Mouse (Mus musculus) frontal cortex, adult (tissue): Measurements from ENCODE around the gene Stx12.

Source experiments
- ATAC-seq: cut with Nextera tagmentation; 2 replicates; pipeline ENCODE4 v1.9.2; 2017; ENCODE audit warnings: mild to moderate bottlenecking, moderate library complexity, mixed read lengths; ENCODE audit not compliant: low TSS enrichment

Gene Stx12

DNA sequence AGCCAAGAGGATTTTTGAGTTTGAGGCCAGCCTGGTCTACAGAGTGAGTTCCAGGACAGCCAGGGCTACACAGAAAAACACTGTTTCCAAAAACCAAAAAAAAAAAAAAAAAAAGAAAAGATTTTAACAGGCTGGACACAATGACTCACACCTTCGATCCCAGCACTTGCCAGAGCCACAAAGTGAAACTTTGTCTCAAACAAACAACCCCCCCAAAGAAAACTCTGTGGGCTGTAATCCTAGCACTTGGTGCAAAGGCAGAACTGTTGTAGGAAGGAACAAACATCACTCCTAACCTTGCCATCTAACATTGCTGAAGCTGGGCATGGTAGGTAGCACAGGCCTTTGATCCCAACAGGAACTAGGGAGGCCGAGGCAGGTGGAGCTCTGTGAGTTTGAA, 19.5 kb downstream of the Stx12 start:
- no peak for ATAC-seq

DNA sequence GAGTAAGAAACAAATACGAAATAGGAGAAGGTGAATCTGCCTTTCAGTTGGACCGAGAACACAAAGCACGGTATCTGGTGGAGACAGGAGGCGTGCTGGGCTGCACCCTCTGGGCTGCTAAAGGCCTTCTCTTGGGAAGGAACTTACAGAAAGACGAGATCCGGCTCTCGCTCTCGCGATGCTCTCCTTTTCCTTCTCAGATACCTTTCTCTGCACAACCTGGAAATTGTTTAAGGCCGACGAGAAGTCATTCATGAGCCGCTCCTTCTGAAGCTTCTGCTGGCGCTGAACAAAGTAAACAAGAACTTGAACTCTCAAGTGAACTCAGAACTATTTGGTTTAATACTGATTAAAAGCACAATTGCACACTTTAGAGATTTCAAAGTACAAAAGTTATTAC, 21.3 kb downstream of the Stx12 start:
- ATAC-seq, result no peak

DNA sequence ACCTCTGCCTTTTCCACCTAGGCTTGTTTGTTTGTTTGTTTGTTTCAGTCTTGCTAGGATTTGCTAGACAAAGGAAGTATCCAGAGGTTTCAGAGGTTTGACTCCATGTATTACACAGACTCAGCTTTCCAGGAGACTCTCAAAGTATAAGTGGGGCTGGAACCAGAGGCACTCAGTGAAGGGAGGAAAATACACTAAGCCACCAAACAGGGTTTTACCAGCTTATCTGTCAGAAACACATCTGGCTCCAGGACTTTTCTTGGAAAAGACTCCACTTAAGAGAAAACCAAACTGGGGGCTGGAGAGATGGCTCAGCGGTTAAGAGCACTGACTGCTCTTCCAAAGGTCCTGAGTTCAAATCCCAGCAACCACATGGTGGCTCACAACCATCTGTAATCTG, 23.4 kb downstream of the Stx12 start:
- ATAC-seq, result no peak

DNA sequence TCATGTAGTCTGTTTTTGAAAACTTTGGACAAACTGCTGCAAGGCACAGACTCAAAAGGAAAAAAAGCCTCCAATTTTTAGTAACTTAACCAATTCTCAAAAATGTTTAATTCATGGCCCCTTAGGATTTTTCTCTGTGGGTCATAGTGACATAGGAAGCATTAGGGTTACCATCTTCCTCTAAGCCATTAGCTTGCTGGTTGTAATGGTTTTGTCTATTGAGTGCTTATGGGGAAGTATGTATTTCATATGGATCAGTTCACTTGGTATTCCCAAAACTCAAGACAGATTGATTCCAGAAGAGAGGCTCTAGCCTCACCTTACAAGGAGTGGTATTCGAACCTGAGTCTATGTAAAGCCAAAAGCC, 40.6 kb downstream of the Stx12 start:
- ATAC-seq, result no peak

DNA sequence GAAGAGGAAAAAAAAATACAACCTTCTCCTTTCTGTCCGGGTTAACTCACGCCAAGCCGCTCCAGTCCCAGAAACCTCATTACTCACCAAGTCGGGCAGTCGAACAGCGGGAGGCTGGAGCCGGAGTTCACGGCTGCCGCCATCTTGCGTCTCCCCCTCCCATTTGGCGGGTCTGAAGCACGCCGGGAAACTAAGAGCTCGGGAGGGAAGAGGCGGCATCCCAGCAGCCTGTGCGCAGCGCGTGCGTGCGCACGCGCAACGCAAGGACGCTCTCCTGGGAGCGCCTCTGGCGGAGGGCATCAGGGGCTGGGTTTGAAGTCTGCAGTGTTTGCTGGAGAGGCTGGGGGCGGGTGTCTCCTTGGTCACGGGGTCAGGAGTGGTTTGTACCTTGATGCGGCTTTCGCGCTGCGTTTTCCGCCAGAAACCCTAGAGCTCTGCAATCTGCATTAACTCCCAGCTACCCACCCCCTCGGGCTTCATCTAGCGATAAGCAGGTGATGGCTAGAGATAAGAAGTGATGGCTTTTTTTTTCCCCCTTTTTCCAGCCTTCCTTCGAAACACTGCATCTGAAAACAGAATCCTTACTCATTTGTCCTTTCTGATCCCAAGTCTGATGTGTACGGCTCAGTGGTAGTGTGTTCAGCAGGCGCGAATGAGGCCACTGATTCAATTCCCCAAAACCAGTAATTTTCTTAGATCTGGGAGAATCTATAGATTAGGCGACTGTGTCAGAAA, 41.2 kb downstream of the Stx12 start, which contains the start of gene Ppp1r8:
Gene Ppp1r8, minus strand, starts transcription at position 200 of the 735 bp plus-strand sequence.
- peak; percentile 100 for ATAC-seq

DNA sequence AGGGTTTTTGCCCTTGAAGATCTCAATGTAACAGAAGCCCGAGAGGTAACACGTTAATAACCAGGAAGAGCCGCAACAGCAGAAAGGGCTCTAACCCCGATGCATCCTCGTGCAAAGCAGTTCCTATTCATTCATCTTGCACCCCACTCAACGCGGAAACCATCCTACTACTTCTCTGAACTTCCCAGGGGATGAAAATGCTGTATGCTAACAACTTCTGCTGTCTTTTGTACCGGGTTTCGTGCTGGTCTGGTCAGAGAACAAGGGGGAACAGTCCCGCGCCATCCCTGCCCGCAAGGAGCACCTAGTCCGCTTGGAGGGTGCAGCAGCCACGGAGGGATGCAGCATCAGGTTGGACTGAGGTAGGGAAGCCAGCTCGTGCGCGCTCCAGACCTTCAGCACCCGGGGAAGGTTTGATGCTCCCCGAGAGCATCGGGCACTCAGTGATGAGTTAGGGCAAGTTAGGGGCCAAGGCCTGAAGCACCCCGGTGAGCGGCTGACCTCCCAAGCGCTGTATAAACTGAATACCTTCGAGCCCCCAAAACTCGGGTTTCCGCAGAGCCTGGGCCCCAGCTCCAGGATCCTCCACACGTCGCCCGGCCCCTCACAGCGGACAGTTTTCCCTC, 41.9 kb downstream of the Stx12 start:
- peak; percentile 41 for ATAC-seq

DNA sequence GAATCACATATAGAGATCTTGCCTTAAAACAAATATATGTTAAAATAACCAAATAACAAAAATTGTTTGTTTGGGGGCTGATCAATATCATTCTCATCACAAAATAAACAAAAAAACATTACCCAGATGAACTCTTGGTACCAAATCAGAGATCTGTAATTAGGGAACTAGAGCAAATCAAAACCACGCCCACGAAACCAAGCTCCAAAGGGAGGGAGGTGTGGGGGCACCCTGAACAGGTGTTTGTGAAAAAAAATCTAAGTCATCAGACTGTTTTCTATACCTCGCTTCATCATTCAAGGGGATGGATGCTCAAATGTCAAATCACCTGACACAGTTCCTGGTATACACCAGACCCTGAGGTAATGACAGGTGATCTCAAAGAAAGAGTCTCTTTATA, 42.8 kb downstream of the Stx12 start:
- ATAC-seq, result no peak

DNA sequence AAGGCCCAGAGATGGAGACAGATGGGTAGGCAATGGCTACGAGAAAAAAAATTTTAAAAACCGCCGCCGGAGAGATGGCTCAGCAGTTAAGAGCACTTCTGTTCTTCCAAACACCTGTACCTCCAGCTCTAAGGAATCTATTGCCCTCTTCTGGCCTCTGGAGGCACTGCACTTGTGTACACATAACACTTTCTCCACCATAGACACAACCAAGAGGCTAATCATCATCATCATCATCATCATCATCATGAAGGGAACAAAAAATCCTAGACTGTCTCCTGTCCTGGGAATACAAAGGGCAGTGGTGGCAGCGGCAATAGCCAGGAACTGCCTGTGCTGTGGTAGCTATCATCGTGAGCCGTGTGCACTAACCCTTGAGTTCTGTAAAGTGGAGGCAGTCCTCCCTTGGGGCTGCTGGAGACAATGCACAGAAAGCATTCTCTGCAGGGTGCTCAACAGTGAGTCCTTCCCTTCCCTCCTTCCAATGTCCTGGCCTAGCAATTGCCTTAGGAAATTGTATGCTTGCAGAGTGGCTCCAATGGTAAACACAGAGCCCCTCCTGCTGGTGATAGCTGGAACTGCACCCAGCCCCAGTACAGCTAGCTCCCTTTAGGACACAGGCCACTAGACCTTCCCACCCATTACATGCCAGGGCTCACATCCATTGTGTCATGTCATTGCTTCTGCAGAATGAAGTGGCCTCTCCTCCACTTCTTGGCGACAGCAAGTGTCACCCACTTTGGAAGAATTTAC, 60.5 kb downstream of the Stx12 start:
- peak; percentile 64; the same call in 1 of the 2 replicates for ATAC-seq

DNA sequence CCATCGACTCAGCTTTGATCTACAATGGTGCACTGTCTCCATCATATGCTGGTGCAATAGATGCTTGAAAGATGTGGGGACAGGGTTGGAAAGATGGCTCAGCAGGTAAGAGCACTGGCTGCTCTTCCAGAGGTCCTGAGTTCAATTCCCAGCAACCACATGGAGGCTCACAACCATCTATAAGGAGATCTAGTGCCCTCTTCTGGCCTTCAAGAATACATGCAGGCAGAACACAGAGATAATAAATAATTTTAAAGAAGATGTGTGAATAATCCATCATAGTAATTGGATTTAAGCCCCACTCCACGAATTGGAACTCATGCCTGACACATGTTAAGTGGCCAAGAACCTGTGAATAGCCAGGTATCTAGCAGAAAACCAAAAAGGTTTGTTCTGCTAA, 65.9 kb downstream of the Stx12 start:
- no peak for ATAC-seq

DNA sequence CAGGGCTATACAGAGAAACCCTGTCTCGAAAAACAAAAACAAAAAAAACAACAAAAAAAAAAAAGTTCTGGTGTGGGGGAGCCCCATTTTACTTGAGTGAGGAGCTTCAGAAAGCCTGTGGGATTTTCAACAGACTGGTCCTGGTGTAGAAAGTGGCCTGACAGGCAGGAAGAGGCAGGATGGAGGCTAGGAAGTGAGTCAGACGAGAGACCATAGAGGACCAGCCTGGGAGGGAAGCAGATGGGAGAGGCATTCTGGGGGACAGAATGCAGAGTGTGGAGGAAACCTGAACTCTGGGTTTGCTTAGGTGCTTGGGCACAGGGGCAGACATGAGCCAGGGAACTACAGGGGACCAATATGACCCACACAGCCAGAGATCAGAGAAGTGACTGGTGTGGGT, 67.5 kb downstream of the Stx12 start:
- no peak for ATAC-seq

DNA sequence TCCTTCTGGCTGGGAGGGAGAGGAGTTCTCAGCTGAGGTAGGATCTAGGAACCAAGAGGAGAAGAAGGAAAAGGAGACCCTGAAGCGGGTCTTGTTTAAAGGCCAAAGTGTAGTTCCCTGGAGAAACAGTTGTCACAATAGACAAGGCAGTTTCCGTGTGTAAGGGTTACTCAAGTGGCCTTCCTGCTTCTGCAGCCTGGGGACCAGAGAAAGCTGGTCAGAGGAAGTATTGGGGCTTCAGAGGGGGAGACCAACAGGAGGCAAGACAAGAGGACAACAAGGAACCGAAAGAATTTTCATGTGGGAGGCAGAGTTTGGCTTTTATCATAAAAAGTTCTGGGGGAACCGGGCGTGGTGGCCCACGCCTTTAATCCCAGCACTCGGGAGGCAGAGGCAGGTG, 67.9 kb downstream of the Stx12 start:
- no peak for ATAC-seq

DNA sequence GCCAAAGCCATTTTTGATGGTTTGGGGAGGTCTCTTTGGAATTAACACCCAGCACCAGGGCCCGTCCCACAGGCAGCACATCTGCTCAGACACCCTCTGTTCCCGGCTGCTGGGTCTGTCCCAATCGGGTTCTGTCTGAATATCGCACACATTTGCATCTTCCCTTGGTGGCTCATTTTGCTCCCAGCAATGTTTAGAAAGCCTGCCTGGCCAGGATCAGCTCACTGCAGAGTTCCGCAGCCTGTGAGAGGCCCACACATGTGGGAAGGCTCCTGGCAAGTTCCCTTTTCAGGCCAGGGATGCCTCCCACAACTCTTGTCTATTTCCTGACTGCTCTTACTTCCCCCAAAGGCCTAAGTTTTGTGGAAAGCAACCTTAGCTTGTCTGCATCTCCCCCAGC, 74.7 kb downstream of the Stx12 start:
- ATAC-seq, result peak; percentile 97

DNA sequence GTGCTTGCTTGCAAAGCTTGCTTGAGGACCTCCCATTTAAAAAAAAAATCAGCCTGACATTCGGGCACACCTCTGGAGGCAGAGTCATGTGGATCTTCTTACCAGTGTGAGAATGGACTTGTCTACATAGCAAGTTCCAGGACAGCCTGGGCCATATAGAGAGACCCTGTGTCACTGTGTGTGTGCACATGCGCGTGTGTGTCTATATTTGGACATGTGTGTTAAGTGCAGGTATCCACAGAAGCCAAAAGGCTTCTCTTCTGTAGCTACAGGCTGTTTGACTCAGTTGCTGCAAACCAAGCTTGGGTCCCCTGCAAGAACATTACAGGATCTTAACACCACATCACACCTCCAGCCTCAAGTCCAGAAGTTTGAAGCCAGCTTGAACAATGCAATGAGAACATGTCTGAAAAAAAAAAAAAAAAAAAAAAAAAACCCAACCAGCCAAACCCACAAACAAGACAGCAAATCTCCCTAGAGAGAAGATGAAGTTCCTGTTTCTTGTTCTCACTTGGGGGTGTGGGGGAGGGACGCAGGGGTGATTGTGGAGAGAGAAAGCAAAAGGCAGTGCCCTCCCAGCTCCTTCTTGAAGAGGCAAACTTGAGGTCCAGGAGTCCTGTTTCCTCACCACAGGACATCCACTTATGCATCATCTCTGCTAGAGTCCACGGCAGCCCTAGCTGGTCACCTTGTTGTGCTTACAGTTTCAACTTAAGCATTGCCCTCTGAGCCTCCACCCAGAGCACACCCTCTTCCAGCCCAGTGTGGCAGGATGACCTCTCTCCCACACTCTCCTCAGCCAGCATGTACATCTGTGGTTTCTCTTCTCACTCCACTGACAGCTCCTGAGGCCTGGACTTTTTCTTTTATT, 76.3 kb downstream of the Stx12 start:
- no peak for ATAC-seq

DNA sequence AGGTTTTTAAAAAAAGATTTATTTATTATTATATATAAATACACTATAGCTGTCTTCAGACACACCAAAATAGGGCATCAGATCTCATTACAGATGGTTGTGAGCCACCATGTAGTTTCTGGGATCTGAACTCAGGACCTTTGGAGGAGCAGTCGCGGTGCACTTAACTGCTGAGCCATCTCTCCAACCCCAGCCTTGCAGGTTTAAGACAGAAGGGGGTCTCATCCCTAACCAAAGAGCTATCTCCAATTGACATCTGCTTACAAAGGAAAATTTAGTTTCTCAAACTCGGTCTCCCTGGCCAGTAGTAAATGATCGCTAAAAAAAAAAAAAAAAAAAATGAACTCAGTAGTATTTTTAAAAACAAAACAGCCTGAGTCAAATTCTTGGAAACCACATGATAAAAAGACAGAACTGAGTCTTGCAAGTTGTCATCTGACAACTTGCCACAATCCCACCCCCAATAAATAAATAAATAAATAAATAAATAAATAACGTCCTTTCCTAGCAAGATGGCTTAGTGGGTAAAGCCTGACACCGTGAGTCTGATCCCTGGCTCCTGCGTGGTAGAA, 77.6 kb downstream of the Stx12 start:
- ATAC-seq, result no peak

DNA sequence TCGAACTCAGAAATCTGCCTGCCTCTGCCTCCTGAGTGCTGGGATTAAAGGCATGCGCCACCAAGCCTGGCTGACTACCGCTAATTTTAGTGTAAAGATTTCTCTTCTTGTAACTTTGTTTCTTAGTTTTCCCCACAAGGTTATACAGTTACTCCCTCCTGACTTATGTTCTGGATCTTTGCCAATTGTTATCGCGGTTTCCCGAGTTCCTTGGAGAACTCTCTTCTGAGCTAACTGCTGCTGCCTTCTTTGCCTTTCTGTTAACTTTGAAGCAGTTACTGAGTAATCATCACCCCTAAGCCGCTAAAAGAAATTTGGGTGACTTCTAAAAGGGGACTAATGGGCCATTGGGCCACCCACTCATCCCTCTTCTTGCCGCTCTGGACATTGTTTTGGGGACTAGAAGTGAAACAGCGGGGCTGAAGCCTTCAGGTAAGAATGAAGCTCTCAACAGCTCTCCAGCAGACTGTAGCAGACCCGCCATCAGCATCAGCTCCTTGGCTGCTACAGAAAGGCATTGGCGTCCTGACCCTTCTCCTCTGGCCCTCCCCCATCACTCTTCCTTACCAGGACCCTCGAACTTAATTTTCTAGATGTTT, 78.6 kb downstream of the Stx12 start:
- ATAC-seq, result no peak

DNA sequence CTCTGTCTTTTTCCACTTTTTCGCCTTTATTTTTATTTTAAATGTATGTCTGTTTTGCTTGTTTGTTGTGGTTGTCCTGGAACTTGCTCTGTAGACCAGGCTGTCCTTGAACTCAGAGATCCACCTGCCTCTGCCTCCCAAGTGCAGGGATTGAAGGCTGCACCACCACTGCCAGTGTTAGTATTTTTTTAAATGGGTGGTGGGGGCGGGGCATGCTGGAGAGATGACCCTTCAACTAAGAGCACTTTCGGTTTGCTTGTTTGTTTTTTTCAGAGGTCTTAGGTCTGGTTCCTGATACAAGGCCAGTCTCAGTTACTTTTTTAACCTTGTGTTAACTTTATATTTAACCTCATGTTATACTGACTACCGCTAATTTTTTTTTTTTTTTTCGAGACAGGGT, 79.2 kb downstream of the Stx12 start:
- no peak for ATAC-seq

DNA sequence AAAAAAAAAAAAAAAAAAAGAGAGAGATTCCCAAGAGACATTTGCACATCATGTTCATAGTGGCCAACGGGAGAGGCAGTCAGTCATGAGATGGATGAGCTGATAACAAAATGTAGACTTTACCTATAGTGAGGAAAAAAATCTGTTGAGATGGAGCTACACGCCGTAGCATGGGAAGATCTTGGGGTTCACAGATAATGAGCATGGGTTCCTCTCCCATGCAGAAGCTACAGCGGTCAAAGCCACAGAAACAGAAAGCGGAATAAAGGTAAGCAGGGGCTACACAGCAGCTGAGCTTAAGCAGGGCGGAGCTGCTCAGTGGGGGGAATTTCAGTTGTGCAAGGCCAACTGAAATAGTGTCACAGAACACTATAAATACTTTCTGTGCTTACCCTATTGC, 80.0 kb downstream of the Stx12 start:
- ATAC-seq, result no peak

DNA sequence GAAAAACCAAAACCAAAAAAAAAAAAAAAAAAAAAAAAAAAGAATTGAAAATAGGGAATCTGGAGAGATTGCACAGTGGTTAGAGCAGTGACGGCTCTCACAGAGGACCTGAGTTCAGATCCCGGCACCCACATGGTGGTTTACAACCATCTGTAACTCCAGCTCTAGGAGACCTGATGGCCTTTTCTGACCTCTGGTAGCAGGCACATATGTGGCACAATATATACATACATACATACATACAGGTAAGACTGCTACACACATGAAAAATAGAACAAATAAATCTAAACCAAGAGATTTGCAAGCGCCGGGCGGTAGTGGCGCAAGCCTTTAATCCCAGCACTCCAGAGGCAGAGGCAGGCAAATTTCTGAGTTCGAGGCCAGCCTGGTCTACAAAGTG, 80.4 kb downstream of the Stx12 start:
- ATAC-seq, result no peak
